Mouse (Mus musculus): ENCODE data around the gene Whrn. TPM values are rescaled to one million over a fixed set of nuclear protein-coding genes. Genes with fewer than 3 reads are reported as not detected.

Whrn gene
- 8.1 TPM for polyA plus RNA-seq (2015; fragmentation: Illumina TruSeq; extraction: RNeasy Lipid Tissue Mini Kit (QIAGEN cat#74804); ENCODE audit: insufficient read depth, low read depth, low replicate concordance)

GRCm38 (mm10) chr4:63495915-63496278 lies at the start of gene Whrn:
Gene Whrn, minus strand, starts transcription at chr4:63495991.

GRCm38 (mm10) chr4:63544494-63545230 lies 48.9 kb upstream of the Whrn start, which contains the start of gene Atp6v1g1:
Gene Atp6v1g1, plus strand, starts transcription at chr4:63544772.

DNA sequence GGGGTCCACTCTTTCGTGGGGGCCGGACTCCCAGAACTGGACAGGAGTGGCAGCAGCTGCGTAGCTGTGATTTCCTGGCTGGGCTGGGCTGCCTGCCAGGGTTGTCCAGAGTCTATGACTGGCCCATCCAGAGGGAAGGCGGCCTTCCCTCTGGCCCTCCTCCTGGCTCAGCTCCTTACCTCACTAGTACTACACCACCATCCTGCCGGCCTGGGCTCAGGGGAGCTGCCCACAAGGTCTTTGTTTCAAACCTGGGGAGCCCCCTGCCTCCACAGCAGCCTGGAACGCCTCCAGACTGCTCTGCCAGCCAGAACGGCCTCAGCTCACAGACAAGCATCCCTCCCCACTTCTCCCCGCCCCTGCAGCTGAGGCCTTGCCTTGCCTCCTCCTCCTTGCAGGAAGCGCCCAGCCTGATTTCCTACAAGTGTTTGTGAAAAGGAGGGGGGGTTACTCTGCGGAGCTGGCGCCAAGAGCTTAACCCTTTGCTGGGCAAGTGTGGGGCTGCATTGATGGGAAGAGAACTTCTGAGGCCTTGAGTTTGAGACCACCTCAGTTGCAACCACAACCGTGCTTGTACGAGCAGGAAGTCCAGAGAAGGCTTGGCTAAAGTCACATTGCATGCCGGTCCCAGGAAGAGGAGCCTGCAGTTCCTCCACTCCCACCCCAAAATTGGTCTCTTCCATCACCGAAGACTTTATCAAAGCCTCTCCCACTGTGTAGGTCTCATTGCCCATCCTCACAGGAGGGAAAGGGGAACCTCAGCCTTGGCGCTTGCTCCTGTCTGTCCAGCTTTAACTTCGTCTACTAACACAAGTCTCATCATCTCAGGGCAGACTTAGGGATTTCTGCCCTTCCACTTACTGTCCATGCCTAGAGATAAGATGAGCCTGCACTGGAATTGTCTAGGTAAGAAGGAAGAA lies 92.5 kb downstream of the Whrn start, which contains the start of gene Akna:
Akna (minus strand) TSS at position 315 of the 920 bp plus-strand sequence.

Other genes with a start within 250 kb of the Whrn start
- gene Orm1, start 151.4 kb downstream of the Whrn start, polyA plus RNA-seq (2015; fragmentation: Illumina TruSeq; extraction: RNeasy Lipid Tissue Mini Kit (QIAGEN cat#74804); ENCODE audit: insufficient read depth, low read depth, low replicate concordance): 1.6 TPM
- not detected for gene Orm3, start 139.8 kb downstream of the Whrn start, polyA plus RNA-seq (2015; fragmentation: Illumina TruSeq; extraction: RNeasy Lipid Tissue Mini Kit (QIAGEN cat#74804); ENCODE audit: insufficient read depth, low read depth, low replicate concordance)
- gene Orm2, start 133.5 kb downstream of the Whrn start, polyA plus RNA-seq (2015; fragmentation: Illumina TruSeq; extraction: RNeasy Lipid Tissue Mini Kit (QIAGEN cat#74804); ENCODE audit: insufficient read depth, low read depth, low replicate concordance): not detected
- 1.4 TPM for gene Akna, start 92.6 kb downstream of the Whrn start, polyA plus RNA-seq (2015; fragmentation: Illumina TruSeq; extraction: RNeasy Lipid Tissue Mini Kit (QIAGEN cat#74804); ENCODE audit: insufficient read depth, low read depth, low replicate concordance)
- 34.0 TPM for gene Atp6v1g1, start 48.8 kb upstream of the Whrn start, polyA plus RNA-seq (2015; fragmentation: Illumina TruSeq; extraction: RNeasy Lipid Tissue Mini Kit (QIAGEN cat#74804); ENCODE audit: insufficient read depth, low read depth, low replicate concordance)
- 3.7 TPM for gene Tmem268, start 62.8 kb upstream of the Whrn start, polyA plus RNA-seq (2015; fragmentation: Illumina TruSeq; extraction: RNeasy Lipid Tissue Mini Kit (QIAGEN cat#74804); ENCODE audit: insufficient read depth, low read depth, low replicate concordance)
- not detected for gene Gm11213, start 109.3 kb upstream of the Whrn start, polyA plus RNA-seq (2015; fragmentation: Illumina TruSeq; extraction: RNeasy Lipid Tissue Mini Kit (QIAGEN cat#74804); ENCODE audit: insufficient read depth, low read depth, low replicate concordance)
- gene Tex48, start 126.4 kb upstream of the Whrn start, polyA plus RNA-seq (2015; fragmentation: Illumina TruSeq; extraction: RNeasy Lipid Tissue Mini Kit (QIAGEN cat#74804); ENCODE audit: insufficient read depth, low read depth, low replicate concordance): not detected
- not detected for gene Gm11214, start 167.4 kb upstream of the Whrn start, polyA plus RNA-seq (2015; fragmentation: Illumina TruSeq; extraction: RNeasy Lipid Tissue Mini Kit (QIAGEN cat#74804); ENCODE audit: insufficient read depth, low read depth, low replicate concordance)
- not detected for gene Tnfsf15, start 249.1 kb upstream of the Whrn start, polyA plus RNA-seq (2015; fragmentation: Illumina TruSeq; extraction: RNeasy Lipid Tissue Mini Kit (QIAGEN cat#74804); ENCODE audit: insufficient read depth, low read depth, low replicate concordance)